Mouse (Mus musculus): ENCODE measurements around the gene Sdhaf3.

Sdhaf3 gene

DNA sequence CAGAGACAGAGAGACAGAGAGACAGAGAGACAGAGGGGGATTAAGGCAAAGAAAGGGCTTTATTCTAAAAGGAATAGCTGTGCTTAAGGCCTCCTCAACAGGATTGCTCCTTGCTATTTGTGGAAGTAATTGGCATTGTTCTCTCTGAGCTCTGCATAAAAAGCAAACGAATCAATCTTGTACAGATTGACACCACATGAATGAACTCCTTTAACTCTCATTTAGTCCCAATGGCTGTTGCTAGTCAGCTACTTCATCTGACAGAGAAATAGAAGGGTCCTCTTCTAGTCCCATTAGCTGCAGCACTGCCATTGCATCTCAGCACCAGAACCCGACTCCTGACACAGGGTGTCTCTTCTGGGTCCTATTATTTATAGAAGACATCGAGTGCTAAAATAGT is 113.0 kb downstream of the Sdhaf3 start:
- no peak for DNase-seq (ENCODE audit: low spot score in 2 of 2)

DNA sequence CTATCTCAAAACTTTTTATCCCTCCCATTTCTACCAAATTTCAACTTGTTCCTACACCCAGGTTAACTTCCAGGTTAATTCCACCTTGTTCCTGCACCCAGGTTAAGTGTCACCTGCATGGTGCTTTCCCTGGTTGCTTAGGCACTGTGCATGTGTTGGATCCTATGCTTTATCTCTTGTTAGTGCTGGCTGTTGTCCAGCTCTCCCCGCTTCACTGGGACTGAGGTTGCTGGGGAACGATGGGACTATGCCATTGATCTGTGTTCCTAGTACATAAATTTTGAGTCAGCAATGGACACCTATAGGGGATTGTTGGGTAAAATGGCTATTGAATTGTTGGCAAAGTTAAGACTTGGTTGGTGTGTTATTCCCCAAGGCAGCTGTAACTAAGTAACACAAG is 113.7 kb downstream of the Sdhaf3 start:
- no peak for DNase-seq (ENCODE audit: low spot score in 2 of 2)

DNA sequence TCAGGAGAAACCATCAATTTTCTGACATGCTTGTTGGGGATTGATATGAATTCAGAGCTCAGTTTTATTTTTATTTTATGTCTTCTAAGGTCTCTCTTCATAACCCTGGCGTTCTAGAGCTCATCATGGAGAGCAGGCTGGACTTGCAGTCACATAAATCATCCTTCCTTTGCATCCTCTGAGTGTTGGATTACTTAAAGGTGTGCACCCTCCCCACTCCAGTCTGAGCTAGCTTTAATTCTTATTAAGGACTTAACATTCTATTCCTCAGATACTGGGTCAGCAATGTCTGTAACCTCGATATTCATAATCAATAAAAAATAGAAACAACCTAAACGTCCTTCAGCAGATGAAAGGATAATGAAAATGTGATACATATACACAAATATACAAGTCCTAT is 126.2 kb downstream of the Sdhaf3 start:
- no peak for DNase-seq (ENCODE audit: low spot score in 2 of 2)

DNA sequence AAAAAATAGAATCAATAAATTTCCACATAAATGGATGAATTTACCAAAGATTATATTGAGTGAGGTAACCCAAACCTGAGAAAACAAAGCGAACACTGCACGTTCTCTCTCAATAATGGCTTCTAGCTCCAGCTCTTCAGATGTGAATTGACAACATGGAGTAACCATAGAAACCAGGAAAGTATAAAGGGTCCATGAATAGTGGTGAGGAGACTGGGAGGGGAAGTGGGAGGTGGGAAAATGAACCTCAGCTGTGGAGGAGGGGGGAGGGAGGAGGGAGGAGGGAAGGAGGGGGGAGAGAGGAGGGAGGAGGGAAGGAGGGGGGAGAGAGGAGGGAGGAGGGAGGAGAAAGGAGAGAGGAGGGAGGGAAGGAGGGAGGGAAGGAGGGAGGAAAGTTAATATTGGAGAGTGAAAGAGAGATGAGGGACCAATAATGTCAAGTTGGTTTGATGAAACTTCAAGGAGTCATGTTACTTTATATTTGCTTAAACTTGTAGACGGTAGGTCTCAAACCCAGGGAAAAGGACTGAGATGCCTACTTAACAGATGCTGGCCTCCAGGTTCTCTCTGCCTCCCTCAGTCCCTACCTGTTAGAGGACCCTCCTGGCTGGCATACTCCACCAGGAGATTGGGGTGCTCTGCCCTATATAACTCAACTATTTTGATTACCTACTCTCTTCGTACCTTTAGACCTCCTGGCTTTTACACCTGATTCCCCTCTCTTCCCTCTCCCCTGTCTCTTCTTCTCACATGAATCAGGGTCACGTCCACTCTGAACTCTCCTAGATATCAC is 126.9 kb downstream of the Sdhaf3 start:
- no peak for DNase-seq (ENCODE audit: low spot score in 2 of 2)

DNA sequence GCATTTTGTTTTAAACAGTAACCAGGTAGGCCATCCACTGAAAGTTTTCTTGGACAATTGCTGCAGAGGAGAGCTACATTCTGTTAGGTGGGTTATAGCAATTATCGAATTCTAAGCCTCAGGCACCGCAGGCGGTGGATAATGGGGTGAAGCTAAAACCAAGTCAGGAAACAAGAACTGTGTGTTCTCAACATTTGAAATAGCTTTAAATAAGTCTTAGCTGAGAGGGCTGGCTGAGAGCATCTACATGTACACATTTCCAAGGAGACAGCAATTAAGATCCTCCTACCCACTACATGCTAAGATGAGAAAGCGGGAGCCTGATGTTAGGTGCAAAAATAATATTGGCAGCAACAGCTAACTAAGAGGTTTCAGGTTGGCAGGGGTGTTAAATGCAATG is 127.9 kb downstream of the Sdhaf3 start:
- no peak for DNase-seq (ENCODE audit: low spot score in 2 of 2)

GRCm38 (mm10) chr6:7084370-7084769 is 128.6 kb downstream of the Sdhaf3 start:
- DNase-seq (ENCODE audit: low spot score in 2 of 2), result no peak

GRCm38 (mm10) chr6:7085506-7085905 is 129.7 kb downstream of the Sdhaf3 start:
- no peak for DNase-seq (ENCODE audit: low spot score in 2 of 2)

DNA sequence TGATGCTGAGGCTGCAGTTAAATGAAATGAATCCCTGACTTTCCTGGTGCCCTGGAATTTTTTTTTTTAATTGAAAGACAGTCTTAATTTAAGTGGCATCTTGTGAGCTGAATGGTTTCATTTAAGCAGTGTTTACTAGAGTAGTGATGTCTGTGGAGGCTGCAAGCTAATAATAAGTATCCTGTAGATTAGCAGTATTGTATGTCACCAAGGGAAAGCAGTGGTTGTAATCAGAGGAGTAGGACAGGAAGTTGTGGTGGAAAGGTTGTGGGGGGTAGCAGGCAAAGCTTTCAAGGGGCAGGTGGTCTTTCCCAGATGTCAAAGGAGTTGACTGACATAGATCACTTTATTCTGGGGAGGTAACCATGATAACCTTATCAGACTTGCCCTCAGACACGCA is 136.3 kb downstream of the Sdhaf3 start:
- no peak for DNase-seq (ENCODE audit: low spot score in 2 of 2)

Measured in urinary bladder, postnatal 36 days (tissue).